Mouse (Mus musculus) bone marrow, adult 2 months (tissue): ENCODE data around the gene Nav2.

Experiments
- CTCF ChIP-seq: fragments of 200-500 bp; IDR thresholded peaks from 2 replicates; pipeline ENCODE4 v1.5.1; 2011; ENCODE audit warnings: low read length, control low read depth; ENCODE audit not compliant: control insufficient read depth, insufficient read depth
- POLR2A ChIP-seq: fragments of 200-500 bp; IDR thresholded peaks from 2 replicates; pipeline ENCODE4 v1.6.1; 2011; ENCODE audit warnings: low read depth, mild to moderate bottlenecking, control low read depth, low read length, borderline replicate concordance; ENCODE audit not compliant: control insufficient read depth

GRCm38 (mm10) chr7:49411803-49412202 lies 503.3 kb downstream of the Nav2 start:
- no peak for TF ChIP-seq POLR2A
- no peak for TF ChIP-seq CTCF
